Mouse (Mus musculus): ENCODE data around the gene Gpr89.

DNA sequence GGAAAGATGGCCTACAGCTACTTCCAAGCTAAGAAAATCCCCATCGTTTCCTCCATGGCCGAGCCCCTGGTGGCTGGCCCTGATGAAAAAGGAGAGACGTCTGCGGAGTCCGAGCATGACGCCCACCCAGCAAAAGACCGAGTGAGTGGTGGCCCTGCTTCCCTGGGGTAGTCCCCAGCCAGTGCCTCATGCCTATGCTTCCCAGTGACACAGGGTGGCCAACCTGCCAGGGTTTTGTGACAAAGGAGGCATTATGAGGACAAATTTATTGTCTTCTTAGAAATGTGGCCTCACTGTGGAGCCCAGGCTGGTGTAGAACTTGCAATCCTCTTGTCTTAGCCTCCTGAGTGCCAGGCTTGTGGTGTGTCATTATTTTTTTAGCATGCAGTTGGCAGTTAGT, 36.1 kb downstream of the Gpr89 start:
- TF ChIP-seq CTCF (IDR thresholded peaks at IDR 0.05; ENCODE audit: extremely low read depth, insufficient read depth, low read length) (no peak), POLR2A (IDR thresholded peaks at IDR 0.05; ENCODE audit: extremely low read depth, insufficient read depth, low read length) (no peak)
